Mouse (Mus musculus): ENCODE measurements around the gene Rnf146.

DNA sequence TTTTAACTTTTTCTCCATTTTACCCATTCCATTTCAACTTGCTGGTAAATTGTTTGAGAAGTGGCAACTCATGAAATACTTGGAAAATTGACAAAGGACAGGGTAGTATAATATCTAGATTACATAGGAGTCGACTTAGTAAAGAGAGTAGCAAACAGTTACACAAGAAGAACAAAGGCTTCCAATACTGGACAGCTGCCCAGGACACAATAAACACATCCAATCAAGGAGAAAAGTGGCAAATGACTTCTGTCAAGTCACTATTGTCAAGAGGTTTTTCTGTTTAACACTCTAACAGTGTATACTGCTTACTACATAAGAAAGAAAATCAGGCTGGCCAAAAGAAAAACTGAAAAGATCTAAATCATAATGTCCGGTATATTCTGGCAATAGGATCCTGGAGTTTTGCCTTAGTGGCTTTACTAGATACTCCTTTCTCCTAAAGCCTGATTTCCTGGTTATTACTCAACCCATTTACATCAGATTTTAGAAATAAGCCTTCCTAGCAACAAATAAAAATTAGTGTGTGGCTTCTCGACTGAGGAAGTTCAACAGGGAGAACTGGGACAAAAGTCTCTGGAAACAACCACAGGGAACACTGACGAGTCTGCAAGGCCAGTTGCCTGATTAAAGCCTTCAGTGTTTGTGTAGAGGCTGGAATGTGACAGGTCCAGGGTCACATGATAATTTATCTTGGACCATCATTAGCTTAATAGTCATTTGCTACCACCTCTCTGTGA, 50.6 kb downstream of the Rnf146 start:
- TF ChIP-seq POLR2A (IDR thresholded peaks at IDR 0.05; ENCODE audit: borderline replicate concordance, control insufficient read depth, low read depth, low read length) (no peak), CTCF (IDR thresholded peaks at IDR 0.05; ENCODE audit: control insufficient read depth, insufficient read depth, low read length) (no peak)
